Mouse (Mus musculus) layer of hippocampus, adult 6 months (tissue): Measurements from ENCODE around the gene Lrrfip2. TPM values are rescaled to one million over a fixed set of nuclear protein-coding genes. Genes with fewer than 3 reads are reported as not detected.

ENCODE experiments used
- long read RNA-seq, 2 experiments: library from polyadenylated mRNA; unstranded; transcript quantifications; one replicate each; pipeline ENCODE4 v2.0.0; 2019 to 2020
- polyA plus RNA-seq: library from polyadenylated mRNA; unstranded; fragments of <200 nt; fragmentation: Nextera tagmentation; gene quantifications from 2 replicates; pipeline ENCODE4 v1.2.3, GENCODE M21; 2021

Gene Lrrfip2
- polyA plus RNA-seq: 25.2 and 26.5 TPM in 2 replicates
- long read RNA-seq, experiment 1, transcript Lrrfip2-205 (15 exons, 1,839 nt): major isoform, 11 of 55 reads
- long read RNA-seq, experiment 1, partial matches to known transcripts: 14 of 55 reads
- long read RNA-seq, experiment 1, other reads (novel, unspliced or antisense): 26 of 55 reads
- long read RNA-seq, experiment 2, transcript Lrrfip2-205 (15 exons, 1,839 nt): major isoform, 24 of 250 reads
- long read RNA-seq, experiment 2, transcript Lrrfip2-202 (14 exons, 3,191 nt): minor isoform, 12 of 250 reads
- long read RNA-seq, experiment 2, partial matches to known transcripts: 13 of 250 reads
- long read RNA-seq, experiment 2, other reads (novel, unspliced or antisense): 199 of 250 reads

DNA sequence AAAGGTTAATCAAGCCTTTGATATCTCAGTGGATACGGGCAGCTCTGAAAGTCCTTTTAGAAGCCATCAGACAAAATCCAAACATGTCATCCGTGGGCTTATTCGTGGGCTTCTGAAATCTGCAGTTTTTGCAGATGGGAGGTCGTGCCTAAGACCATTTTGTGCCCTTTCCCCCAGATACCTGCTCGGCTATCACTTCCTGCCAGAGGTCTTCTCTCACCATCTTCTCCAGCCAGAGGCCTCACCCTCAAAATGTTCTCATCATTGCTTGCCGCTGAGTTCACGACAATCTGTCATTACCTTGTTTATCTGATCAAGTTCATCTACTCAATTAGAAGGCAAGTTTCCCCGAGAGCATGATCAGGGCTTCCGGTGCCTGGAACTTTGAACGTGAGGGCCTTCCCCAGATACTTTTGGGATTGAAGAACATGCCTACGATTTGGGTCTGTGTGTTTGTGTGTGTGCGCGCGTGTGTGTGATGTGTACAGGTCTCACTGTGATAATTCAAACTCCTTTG is at the start of gene Lrrfip2:
TSS of gene Lrrfip2 (plus strand) at position 467 of the 517 bp plus-strand sequence.

DNA sequence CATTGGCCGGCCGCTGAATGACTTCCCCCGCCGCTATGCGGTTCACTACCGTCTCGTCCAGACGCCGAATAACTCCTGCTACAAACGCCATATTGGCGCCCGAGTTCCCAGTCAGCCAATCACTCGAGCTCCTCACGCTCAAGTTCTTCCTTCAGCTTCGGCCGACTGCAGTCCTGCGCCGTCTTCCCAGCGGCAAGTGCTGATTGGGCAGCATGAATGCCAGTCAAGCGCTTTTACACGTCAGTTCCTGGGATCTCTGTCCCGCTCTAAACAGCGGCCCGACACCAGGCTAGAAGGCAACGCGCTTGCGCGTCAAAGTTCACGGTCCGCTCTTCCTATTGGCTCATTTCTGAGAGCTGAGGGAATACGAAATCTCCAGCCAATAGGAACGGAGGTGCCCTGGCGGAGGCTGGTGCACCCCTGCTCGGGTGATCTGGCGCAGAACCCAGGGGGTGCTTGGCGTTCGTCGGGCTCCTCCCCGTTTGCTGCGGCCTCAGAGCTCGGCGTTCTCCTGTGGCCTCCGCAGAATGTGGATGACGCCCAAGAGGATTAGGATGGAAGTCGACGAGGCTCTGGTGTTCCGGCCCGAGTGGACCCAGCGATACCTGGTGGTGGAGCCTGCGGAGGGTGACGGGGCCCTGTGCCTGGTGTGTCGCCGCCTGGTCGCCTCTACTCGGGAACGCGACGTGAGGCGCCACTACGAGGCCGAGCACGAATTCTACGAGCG is 154.2 kb downstream of the Lrrfip2 start, which contains the start of the genes Mlh1 and Epm2aip1:
TSS of gene Mlh1 (minus strand) at position 358 of the 727 bp plus-strand sequence.
TSS of gene Epm2aip1 (plus strand) at position 496 of the 727 bp plus-strand sequence.

Other genes starting within 250 kb of the Lrrfip2 start
- gene Als2cl, start 237.7 kb upstream of the Lrrfip2 start, polyA plus RNA-seq: 1.2 TPM in 2 replicates
- gene Tmie, start 237.5 kb upstream of the Lrrfip2 start, polyA plus RNA-seq: 0.95 and 2.4 TPM in 2 replicates
- gene Fam240a, start 200.7 kb upstream of the Lrrfip2 start, polyA plus RNA-seq: not detected in 2 replicates
- 1.2 TPM in 2 replicates for gene Tdgf1, start 171.4 kb upstream of the Lrrfip2 start, polyA plus RNA-seq
- gene Lrrc2, start 166.0 kb upstream of the Lrrfip2 start, polyA plus RNA-seq: 3.2 and 3.9 TPM in 2 replicates
- gene Rtp3, start 127.0 kb upstream of the Lrrfip2 start, polyA plus RNA-seq: 0.28 and 0.29 TPM in 2 replicates
- gene Ltf, start 98.3 kb upstream of the Lrrfip2 start, polyA plus RNA-seq: 0.21 TPM in 1 of 2 replicates, not detected in the other
- 1.5 and 1.7 TPM in 2 replicates for gene Ccrl2, start 60.1 kb upstream of the Lrrfip2 start, polyA plus RNA-seq
- gene Mlh1, start 154.2 kb downstream of the Lrrfip2 start, polyA plus RNA-seq: 4.8 and 6.1 TPM in 2 replicates
- gene Epm2aip1, start 154.3 kb downstream of the Lrrfip2 start, polyA plus RNA-seq: 18.4 and 23.5 TPM in 2 replicates
- gene Trank1, start 194.1 kb downstream of the Lrrfip2 start, polyA plus RNA-seq: 7.8 and 13.6 TPM in 2 replicates